Mouse (Mus musculus) cerebellum, postnatal 14 days (tissue): Measurements from ENCODE around the gene Cmtm5.

ENCODE experiments used
- DNase-seq, 2 experiments: peaks; one replicate each; pipeline ENCODE4 v3.0.0; 2021; ENCODE audit warnings: mixed read lengths in 2 of 2

The Cmtm5 gene

DNA sequence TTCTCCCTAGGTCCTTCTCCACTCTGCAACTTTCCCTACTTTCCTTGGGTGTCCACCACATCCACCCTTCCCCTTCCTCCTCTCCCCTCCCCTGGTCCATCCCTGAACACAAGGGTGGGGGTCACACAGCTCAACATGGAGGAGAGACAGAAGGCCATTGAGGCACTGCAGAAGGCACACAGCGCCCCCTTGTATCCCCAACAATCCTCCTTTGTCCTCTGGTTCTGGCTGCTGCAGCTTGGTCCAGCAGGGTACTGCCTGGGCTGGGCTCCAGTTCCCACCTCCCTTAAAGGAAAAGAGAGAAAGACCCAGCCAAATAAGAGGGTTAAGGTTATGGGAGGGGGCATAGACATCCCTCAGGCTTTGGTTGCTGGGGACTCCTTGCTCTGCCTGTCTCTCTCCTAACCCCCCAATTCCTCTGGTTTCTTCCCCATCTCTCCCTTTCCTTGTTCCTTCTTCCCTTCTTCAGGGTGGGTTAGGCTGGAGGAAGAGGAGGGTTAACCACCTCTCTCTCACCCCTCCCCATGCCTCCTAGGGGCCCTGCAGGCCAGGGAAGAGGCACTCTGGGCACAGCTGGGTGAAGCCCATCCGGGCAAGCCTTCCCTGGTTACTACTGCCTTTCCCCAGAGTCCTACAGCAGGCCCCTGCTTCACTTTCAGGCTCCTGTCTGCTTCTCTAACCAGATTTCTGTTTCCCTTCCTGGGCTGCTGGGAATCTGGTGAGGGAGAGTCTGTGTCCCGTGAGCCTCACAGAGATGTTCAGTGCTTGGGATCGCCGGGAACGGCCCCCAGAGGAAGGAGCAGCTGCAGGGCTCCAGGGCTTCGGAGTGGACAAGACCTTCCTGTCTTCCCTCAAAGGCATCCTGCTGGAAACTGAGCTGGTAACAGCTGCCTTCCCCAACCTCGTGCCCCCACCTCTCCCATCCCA is at the start of gene Cmtm5:
TSS of gene Cmtm5 (plus strand) at position 358 of the 927 bp plus-strand sequence.
- peak; percentile 37 to 54 for DNase-seq

DNA sequence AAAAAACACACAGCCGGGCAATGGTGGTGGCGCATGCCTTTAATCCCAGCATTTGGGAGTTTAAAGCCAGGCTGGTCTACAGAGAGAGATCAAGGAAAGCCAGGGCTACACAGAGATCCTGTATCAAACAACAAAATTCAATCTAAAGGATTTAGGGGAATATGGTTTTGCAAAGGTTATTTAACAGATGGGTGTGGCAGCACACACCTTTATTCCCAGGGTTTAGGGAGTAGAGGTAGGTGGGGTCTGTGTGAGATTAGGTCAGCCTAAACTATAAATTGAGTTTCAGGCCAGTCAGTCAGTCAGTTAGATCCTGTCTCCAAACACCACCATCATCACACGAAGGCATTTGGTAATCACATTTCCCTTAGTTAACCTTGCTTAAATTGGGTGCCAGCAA is 43.9 kb upstream of the Cmtm5 start, which contains the start of gene Pabpn1:
TSS of gene Pabpn1 (plus strand) at position 301 of the 400 bp plus-strand sequence.
- no peak for DNase-seq

DNA sequence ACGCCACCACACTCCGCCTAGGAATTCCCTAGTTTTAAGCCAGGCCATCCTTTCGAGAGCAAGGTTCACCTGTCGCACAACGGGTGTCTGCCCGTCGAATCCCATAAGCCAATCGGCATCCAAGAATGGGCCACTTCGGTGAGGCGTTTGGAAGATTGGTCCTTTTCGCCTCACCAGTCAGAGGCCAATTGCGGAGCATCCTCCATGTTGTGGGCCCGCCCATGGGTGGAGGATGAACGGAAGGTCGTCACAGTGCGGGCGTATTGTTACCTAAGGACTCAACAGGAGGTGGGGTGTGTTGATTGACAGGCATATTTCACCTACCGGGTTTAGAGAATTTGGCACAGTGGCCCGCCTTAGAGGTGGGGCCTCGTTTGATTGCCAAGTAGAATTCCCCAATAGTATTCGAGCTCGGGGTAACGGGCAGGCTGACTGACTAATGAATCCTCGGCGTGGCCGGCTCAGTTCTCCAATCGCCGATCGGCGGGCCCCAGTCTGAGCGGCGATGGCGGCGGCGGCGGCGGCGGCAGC is 42.3 kb upstream of the Cmtm5 start:
- DNase-seq, result peak; percentile 97 to 99

DNA sequence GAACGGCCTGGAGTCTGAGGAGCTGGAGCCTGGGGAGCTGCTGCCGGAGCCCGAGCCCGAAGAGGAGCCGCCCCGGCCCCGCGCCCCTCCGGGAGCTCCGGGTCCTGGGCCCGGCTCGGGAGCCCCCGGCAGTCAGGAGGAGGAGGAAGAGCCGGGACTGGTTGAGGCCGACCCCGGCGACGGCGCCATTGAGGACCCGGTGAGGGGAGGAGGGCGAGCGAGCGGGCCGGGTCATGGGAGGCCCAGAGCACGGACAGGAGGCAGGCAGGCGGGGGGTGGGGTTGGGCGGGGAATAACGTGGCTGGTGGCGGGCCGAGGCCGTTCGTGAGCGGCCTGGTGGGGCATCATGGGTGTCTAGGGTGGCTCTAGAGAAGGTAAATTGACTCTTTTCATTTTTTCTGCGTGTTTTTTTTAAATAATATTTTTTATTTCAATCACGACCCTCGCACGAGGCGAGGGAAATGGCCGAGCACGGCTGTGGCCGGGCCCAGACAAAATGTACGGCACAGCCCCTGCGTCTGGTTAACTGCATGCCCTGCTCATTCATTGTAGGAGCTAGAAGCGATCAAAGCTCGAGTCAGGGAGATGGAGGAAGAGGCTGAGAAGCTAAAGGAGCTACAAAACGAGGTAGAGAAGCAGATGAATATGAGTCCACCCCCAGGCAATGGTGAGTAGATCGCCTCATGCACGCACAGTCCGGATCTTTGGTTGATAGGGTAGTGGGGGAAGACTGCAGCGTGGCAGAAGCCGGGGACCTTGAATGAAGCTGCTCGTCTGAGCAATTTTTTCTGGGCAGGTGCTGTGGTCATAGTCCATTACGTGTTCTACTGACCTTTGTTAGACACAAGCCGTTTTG is 41.5 kb upstream of the Cmtm5 start:
- peak; percentile 79 for DNase-seq

DNA sequence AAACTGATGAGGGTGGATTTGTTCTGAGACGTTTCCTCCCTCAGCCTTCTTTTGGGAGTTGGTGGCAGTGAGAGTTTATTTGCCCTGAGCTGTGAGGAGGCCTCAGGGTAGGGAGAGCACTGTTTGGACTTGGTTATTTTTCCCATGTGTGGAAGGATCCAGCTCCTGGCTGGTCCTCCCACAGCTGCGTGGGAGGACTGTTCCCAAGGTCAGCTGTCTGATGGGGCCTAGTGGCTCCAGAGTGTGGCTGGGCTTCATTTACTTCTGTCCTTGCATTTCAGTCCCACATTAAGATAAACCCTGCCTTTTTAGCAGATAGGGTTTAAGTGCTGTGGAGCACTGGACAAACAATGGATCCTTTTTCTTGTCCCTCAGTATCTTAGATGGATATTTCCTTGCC is 38.6 kb upstream of the Cmtm5 start:
- DNase-seq, result no peak

DNA sequence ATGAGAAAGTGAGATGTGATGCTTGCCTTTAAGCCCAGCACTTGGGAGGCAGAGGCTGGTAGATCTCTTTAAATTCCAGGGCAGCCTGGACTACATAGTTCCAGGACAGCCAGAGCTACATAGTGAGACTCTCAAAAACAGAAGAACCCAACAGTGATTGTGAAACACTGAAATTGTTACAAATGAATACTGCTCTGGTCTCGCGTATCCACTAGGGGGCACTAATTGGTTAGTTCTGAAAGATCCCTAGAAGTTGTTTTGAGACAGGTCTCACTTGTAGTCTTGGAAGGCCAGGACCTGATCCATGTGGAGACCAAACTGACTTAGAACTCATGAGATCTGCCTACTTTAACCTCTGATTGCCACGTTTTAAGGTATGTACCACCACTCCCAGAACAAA is 35.7 kb upstream of the Cmtm5 start:
- peak; percentile 82 to 83 for DNase-seq

DNA sequence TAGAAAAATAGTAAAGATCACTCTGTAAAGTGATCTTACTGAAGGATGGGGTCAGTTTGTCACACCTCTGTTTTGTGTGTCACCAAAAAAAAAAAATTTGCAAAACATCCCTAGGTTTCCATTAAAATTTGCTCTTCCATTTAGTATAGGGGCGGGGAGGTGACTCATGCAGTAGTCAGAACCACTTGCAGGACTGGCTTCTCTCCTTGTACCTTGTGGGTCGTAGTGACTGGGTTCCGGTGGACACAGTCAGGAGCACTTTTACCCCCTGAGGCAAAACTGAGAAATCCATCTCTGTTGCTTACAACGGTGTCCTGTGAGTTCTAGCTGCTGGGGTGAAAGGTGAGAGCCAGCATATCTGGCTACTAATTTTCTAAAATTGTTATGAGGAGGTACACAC is 32.4 kb upstream of the Cmtm5 start:
- DNase-seq, result no peak

DNA sequence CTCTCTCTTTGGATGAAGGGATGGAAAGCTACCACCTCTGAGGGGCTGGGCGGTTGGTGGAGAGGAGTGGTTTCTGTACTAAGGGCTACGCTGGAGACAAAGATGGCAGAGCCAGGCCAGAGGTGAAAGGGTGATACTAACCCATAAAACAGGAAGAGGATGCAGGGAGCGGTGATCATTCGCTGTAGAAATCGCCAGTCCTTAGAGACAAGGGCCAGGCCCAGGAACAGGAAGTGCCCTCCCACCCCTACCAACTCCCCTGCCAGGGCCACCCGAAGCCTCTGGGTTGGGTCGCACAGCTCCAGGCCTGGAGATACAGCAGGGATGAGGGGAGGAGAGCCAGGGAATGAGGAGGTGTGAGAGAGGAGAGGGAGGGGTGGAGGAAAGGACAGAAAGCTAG is 27.4 kb upstream of the Cmtm5 start:
- no peak for DNase-seq

DNA sequence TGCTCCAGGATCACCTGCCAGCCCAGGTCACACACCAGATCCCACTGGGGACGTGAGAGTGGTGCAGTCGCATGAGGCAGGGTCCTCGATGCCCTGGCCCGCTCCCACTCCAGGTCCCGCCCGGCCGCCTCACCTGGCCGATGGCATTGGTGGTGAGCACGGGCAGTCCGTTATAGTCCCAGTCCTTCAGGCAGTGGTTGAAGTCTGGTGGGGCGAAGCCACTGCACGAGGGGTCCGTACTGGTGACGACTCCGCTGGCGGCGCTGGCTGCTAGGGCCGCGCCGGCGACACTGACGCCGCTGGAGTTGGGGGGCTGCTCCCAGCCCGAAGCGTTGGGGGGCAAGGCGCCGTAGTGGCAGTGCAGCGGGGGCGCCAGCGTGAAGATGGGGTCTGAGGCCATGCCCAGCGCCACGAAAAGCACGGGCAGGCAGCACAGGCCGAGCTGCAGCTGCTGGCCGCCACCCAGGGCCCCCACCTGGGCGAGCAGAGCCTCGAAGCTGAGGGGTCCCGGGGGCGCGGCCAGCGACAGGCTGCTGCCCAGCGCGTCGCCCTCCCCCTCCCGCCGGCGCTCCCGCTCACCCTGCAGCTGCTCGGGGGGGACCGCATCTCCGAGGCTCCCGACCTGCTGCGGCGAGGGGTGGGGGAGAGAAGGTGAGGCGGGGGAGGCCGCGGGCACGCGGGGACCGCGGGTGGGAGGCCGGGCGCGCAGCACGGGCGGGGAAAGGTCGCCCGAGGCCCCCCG is 23.8 kb upstream of the Cmtm5 start:
- DNase-seq, result peak; percentile 70 to 80

DNA sequence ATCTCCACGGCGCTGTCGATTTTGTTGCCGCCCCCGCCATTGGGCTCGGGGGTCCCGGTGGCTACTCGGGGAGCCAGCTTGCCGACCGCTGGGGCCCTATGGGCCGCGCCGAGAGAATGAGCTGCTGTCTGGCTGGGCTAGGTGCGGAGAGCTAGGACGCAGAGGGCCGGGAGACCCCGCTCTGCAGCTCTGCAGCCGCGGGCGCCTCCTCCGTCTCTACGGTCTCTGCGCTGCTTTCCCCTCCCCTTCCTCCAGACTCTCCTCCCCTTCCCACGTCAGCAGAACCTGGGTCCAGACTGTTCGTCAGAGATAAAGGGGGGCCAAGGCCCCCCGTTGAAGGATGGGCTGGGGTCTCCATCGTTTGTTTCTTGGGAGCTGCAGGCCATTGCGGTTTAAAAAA is 23.2 kb upstream of the Cmtm5 start, which contains the start of gene Slc22a17:
TSS of gene Slc22a17 (minus strand) at position 247 of the 400 bp plus-strand sequence.
- peak; percentile 89 for DNase-seq

DNA sequence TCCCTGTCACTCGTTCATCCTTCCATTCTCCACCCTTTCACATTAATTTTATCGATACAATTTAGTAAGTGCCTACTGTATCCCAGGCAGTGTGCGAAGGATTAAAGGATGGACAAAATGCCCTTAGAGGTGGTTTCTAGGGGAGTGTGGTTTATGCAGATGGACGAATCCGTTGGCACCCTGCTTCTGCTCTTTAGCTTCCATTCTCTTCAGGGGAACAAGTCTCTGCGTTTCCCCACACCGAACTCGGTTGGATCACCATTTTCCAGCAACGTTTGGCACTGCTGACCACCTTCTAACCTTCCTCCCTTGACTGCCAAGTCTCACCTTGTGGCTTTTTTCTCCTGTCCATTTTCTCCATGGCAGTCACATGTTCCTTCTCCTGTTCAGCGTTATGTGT is 22.7 kb upstream of the Cmtm5 start:
- DNase-seq, result peak; percentile 48 to 55

DNA sequence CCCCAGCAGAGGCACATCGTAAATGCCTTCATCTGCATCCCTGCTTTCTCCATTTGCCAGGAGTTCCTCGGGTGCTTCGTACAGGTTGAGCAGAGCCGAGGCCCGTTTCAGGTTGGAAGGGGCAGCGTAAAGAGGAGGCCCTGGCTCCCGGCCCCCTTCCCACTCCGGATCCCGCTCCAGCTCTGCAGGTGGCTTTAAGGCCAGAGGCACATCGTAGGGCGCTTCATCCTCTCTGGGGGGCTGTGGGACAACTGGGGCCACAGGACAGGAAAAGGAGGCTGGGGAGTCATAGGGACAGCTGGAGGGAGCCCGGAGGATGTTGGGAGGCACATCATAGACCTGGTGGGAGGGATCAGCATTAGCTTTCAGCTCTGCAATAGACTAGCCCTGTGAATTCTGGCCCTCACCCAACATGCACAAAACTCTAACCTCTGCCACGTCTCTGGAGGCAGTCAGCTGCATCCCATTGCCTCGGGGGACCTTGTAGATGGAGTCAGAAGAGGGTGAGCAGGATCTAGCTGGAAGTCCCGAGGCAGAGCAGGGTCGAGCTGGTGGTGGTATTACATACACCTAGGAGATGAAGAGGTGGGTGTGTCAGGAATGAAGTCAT is 15.9 kb upstream of the Cmtm5 start:
- DNase-seq, result no peak

DNA sequence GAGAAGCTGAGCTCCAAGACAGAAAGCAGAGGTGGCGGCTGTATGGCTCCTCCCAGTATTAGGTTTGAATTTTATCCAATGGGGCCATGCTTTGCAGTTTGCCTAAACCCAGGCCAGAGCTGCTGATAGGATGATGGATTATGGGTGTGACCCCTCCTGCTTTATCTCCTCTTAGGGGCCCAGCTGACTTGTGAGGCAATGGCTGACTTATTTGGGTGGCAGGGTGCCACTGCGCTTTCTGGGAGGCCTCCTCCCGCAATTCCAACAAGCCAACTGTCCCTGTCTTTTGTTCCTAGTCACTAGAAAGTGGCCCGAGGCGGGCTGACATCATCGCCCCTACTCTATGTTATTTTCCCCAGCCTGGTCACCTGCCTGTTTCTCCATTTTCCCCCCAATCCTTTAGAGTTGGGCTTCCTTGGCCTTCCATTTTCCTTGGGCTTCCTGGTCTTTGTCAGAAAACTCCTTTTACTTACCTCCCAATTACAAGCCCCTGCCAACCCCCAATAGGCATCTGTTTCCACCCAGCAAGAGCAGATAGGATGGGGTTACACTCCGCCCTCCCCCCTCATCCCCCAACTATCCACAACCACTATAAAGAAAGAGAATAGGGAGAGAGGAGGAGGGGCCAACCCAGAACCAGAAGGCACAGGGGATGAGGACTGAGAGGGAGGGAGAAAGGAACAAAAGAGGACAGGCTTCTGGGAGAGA is 11.3 kb upstream of the Cmtm5 start:
- peak; percentile 41 to 58 for DNase-seq

DNA sequence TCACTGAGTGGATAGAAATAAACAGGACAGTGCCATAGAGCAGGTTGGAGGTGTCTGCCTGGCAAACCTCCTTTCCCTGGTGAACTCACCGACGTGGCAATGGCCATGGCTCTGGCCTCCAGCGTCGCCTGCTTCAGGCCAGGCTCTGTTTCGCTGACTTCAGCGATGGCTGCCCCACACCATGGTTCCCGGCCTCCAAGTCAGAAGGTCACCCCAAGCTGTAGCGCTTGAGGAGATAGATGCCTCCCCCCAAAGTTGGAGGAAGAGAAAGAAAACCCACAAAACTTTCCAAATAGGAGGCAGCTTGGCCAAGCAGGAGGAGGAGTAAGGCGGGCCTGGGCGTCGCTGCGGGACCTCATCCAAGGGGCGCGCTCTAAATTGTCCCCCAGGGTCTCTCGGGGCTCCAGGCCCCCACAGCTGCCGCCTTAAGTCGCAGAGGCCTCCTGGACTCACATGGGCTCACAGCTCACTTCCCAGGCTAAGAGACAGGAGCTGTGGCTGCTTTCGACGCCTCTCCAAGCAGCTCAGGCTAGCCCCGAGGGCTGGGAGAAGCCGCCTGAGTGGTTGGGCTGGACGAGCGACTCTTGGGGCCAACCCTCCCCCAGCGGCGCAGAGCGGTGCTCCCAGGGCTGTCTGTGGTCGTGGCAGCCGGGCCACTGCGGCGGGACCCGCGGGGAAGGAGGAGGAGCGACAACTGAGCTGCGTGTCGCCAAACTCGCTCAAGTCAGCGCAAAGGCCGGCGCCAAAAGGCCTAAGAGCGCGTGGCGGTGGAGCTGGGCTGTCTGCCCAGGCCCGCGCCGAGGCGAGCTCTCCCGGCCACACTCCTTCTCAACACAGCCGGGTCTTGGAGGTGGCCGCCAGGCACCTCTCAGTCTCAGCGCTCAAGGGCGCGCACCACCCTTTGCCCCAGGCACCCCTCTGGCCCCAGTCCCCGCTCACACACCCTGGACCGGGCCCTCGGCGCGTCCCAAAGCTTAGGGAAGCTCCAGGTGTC is 10.4 kb upstream of the Cmtm5 start, which contains the start of gene Efs:
TSS of gene Efs (minus strand) at position 778 of the 994 bp plus-strand sequence.
- DNase-seq, result peak; percentile 74 to 77

DNA sequence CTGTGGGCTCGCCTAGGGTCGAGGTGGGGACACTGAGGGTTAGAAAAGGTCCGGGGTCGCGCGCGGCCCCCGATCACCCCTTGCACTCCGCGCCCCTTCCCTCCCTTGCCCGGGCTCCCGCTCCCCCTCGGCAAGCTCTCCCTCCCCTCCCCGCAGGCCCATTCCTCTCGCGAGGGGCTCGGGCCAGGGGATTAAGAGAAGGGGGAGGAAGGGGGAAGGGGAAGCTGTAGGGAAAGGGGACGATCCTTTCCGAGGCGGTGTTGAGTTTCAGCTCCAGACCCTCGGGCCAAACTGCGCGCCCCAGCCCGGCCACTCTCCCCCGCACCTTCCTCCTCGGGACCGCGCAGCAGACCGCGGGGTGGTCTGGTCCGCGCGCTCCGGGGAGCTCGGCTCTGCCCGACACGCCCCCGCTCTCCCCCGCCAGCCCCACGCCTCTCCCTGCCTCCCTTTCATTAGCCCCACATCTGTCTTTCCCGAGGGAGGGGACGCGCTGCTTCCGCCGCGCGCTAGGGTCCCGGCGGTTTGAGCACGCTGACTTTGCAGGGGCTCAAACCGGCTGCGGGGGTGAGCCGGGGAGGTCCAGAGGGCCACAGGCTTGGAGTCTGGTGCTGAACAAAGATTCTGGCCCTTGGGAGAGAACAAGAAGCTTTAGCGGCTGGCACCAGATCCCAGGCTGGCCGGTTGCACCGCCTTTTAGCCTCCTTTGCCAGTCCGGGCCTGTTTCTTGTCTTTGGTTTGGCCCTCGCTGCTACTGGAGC is 9.5 kb upstream of the Cmtm5 start:
- peak; percentile 42 to 52 for DNase-seq

DNA sequence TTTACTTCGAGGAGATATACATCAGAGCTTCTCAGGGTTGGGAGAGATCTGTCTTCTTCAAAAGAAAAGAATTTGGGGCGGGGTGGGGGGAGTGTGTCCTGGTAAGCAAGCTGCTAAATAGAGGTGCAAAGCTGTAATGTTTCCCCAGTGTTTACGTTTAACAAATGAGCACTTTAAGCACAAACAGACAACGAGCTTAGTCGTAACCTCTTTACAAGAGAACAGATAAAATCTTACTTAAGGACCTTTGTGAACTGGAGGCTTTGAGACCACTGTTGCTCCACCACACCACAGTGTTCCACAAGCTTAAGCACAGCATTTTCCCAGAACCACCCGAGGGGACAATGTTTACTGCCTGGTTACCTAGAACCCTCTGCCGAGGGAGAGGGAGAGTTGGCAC is 8.8 kb upstream of the Cmtm5 start:
- DNase-seq, result no peak

DNA sequence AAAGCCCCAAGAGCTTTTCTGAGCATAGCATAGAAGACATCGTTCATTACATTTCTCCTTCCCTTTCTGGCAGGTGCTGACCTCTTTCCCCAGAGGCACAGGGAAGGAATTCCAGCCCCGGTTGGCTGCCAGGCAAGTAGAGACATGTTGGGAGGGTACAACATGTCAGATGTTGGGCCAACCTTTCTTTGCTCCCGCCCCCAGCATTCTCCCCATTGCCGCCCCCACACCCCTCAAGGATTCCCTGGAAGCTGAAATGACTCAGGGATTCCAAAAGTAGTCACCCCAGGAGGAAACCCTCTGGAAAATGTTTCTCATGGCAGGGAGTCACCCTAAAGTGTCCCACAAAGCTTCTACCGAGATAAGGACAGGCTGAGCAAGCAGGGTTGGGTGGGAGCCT is 6.3 kb upstream of the Cmtm5 start:
- DNase-seq, result no peak

DNA sequence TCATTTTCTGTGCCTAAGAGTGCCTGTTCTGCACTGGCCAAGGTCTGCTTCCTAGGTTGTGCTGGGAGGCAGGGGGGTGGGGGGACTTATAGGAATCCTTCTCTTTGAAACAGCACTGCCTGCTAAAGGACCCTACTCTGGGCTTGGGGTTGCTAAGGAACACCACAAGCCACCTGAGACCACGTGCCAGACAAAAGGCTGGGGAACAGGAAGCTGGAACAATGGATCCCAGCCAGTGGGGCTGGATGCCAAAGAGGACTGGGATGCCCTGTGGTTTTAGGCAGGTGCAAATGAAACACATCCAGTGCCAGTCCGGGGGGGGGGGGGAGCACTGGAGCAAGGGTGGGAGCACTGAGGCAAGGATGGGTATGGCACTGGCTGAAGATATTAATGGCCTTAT is 5.6 kb upstream of the Cmtm5 start:
- peak; percentile 38 to 72 for DNase-seq

DNA sequence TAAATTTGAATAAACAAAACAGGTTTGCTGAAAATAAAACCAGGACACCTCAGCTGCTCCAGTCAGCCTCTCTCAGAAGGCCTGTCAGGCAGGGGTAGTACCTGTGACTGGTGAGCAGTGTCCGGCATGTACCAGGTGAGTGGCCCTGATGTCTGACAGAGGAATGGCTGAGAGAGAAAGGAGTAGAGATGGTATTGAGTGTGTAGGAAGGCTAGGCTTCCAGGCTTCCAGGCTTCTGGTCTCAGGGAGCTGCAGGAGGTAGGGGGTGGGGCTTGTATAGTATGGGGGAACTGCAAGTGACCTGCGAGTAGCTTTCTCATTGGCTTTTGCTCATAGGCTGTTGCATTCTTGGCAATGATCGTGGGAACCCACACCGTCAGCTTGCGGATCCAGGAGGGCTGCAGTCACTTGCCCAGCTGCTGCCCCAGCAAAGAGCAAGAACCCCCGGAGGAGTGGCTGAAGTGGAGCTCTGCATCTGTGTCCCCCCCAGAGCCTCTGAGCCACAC is 3.4 kb upstream of the Cmtm5 start, which contains the start of gene Il25:
TSS of gene Il25 (plus strand) at position 51 of the 506 bp plus-strand sequence.
- no peak for DNase-seq
